Mouse (Mus musculus): ENCODE results near the gene Golga5. TPM values are rescaled to one million over a fixed set of nuclear protein-coding genes. Genes with fewer than 3 reads are reported as not detected.

Golga5 gene
- 12.8 and 14.3 TPM in 2 replicates for polyA plus RNA-seq (2012; rRNA removed)

DNA sequence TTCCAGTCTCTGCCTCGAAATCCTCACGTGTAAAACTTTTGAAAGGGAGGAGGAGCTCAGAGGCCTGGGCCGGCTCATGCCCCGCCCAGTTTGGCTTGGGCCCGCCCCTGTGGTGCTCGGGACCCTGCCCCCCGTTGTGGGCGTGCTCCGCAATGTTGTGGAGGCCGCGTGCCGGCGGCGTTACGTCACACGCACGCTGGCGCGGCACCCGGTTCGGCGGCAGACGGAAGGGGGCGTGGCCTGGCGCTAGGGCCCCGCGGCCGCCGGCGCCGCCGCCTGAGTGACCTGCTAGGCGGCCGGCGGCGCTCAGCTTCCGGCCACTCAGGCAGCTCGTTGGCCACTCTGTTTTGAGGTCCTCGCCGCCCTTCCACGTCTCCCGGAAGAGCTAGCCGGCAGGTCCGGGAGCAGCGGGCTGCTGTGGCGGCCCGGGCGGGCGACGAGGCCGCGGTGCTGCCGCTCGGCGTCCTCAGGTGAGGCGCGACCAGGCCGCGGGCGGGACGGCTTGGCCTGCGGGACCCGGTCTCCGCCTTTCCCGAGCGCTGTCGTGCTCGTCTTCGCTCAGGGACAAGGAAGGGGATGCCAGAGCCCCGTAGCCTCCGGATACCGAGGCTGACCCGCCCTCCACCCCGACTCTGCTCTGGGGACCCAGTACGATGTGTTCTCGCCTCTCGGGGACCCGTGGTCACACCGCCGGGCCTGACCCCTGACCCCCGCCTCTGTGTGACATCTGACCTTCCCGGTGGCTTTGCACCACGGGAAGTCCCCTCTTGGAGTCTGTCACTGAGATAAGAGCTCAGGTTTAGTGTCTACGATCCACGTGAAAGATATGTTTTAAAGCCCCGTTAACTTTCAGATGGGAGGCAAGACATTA is at the start of gene Golga5:
Gene Golga5, plus strand, starts transcription at position 242 of the 871 bp plus-strand sequence.

DNA sequence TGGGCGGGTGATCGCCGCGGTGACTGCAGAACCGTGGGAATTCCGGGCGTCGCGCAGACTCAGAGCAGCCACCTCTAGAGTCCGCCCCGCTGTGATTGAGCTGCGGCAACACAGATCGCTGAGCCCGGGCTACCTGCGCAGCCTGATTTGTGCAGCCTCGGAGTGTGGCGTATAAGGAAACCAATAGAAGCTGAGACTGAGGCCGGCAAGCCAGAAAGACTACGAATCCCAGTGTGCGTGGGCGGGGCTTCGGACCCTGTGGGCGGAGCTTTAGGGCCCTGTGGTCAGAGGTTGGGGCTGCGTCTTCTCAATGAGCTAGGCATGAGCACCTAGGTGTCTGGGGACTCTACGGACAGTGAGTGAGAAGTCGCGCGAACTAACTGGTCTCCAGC is 29.3 kb upstream of the Golga5 start, which contains the start of gene Lgmn:
Gene Lgmn, minus strand, starts transcription at position 182 of the 392 bp plus-strand sequence.

Other genes with a start within 250 kb of the Golga5 start
- gene Rin3, start 186.1 kb upstream of the Golga5 start, polyA plus RNA-seq (2012; rRNA removed), result 3.7 and 5.1 TPM in 2 replicates
- gene Lgmn, start 29.3 kb upstream of the Golga5 start, polyA plus RNA-seq (2012; rRNA removed), result 83.6 and 86.0 TPM in 2 replicates
- gene Chga, start 85.8 kb downstream of the Golga5 start, polyA plus RNA-seq (2012; rRNA removed), result 0.16 and 0.23 TPM in 2 replicates
- 4.5 and 4.9 TPM in 2 replicates for gene Itpk1, start 235.8 kb downstream of the Golga5 start, polyA plus RNA-seq (2012; rRNA removed)